Mouse (Mus musculus): Measurements from ENCODE around the gene Lyl1.

GRCm38 (mm10) chr8:84705960-84706359 is 4.7 kb downstream of the Lyl1 start:
- no peak for TF ChIP-seq POLR2A (IDR thresholded peaks at IDR 0.05; ENCODE audit: borderline replicate concordance, control insufficient read depth, low read depth, low read length)
- TF ChIP-seq CTCF (IDR thresholded peaks at IDR 0.05; ENCODE audit: control insufficient read depth, insufficient read depth, low read length), result no peak
